Mouse (Mus musculus) CH12.LX (cell line): ENCODE data around the gene Hcrt.

Source experiments
- CTCF ChIP-seq, 2 experiments: IDR thresholded peaks in 1 of 2; conservative IDR thresholded peaks in 1 of 2; 2 replicates each; pipeline ENCODE4 v1.5.1; 2011 to 2012; ENCODE audit warnings: low read depth in 2 of 2, low read length in 2 of 2, improper control_type of control experiment in 1 of 2, inconsistent platforms in 1 of 2, mild to moderate bottlenecking in 1 of 2, moderate library complexity in 1 of 2
- EP300 ChIP-seq: IDR thresholded peaks from 2 replicates; pipeline ENCODE4 v1.6.1; 2011; ENCODE audit warnings: low read length, improper control_type of control experiment
- HCFC1 ChIP-seq: IDR thresholded peaks from 2 replicates; pipeline ENCODE4 v1.6.1; 2012; ENCODE audit warnings: low read depth, mild to moderate bottlenecking, inconsistent platforms, low read length, improper control_type of control experiment
- MYC ChIP-seq: IDR thresholded peaks from 2 replicates; pipeline ENCODE4 v1.6.1; 2011; ENCODE audit warnings: low read depth, mild to moderate bottlenecking, improper control_type of control experiment, low read length
- POLR2A ChIP-seq: IDR thresholded peaks from 2 replicates; pipeline ENCODE4 v1.6.1; 2011; ENCODE audit warnings: low read depth, mild to moderate bottlenecking, improper control_type of control experiment, low read length
- ZKSCAN1 ChIP-seq: IDR thresholded peaks from 2 replicates; pipeline ENCODE4 v1.6.1; 2012; ENCODE audit warnings: low read depth, inconsistent platforms, low read length, improper control_type of control experiment, borderline replicate concordance

DNA sequence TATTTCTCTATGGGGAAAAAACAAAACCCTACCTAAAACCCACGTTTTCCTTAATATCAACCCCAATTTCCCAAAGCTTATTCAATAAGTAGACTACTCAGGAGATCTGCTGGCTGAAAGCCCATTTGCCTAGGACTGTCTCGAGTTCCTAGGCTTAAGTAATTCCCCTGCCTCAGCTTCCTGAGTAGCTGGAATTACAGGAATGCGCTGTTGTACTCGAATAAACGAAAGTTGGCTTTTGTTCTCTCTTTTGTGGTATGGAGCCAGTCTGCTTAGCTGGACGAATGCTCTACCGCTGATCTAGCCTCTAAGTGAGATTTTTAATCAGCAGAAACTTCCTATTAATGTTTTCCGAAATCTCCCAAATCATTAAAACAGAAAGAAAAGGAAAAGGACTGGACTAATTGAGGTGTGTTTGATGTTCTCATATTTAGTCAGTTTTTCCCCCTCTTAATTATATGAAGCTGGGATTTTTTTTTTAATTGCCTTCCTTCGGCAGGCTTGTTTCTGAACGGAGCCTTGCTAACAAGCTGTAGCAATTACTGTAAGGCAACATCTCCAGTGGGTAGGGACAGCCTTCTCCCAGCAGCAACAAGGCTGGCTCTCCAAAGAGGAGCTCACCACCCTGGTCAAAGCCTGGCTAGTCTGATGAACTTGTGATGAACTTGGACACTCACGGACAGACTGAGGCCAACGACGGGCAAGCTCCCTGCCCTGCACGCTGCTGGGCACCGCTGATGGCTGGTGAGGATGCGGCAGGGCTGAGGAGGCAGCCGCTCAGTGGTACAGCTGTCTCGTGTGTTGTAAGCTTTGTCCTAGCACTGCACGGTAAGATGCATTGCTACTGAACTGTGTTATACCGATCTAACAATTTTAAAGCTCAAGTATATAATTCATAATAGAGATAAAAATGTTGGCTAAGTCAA, 43.9 kb upstream of the Hcrt start:
- TF ChIP-seq CTCF (conservative IDR thresholded peaks at IDR 0.05 in 1 of 2, IDR thresholded peaks at IDR 0.05 in 1 of 2; ENCODE audit: low read depth in 2 of 2, low read length in 2 of 2) (no peak), EP300 (no peak), MYC (no peak), HCFC1 (no peak), ZKSCAN1 (no peak), POLR2A (no peak)
